Mouse (Mus musculus): Measurements from ENCODE around the gene Zfp759. TPM values are rescaled to one million over a fixed set of nuclear protein-coding genes. Genes with fewer than 3 reads are reported as not detected.

Gene Zfp759
- polyA plus RNA-seq, 1 experiment = 2.0 TPM

Other genes with a start within 250 kb of the Zfp759 start
- 2.5 and 3.2 TPM in 2 replicates for gene Gm10767, start 216.7 kb upstream of the Zfp759 start, polyA plus RNA-seq (2012; rRNA removed)
- gene Zfp712, start 60.5 kb upstream of the Zfp759 start, polyA plus RNA-seq (2012; rRNA removed) = 1.4 and 1.5 TPM in 2 replicates
- 2.7 and 3.3 TPM in 2 replicates for gene Zfp708, start 23.7 kb upstream of the Zfp759 start, polyA plus RNA-seq (2012; rRNA removed)
- gene Gm28557, start 13.1 kb upstream of the Zfp759 start, polyA plus RNA-seq (2012; rRNA removed) = 4.8 and 6.3 TPM in 2 replicates
- 0.40 and 0.66 TPM in 2 replicates for gene Rslcan18, start 5.4 kb upstream of the Zfp759 start, polyA plus RNA-seq (2012; rRNA removed)
- 6.4 and 7.4 TPM in 2 replicates for gene Rsl1, start 51.5 kb downstream of the Zfp759 start, polyA plus RNA-seq (2012; rRNA removed)
- 2.0 TPM in 2 replicates for gene Zfp455, start 72.8 kb downstream of the Zfp759 start, polyA plus RNA-seq (2012; rRNA removed)
- gene Zfp458, start 156.8 kb downstream of the Zfp759 start, polyA plus RNA-seq (2012; rRNA removed) = 2.0 and 2.4 TPM in 2 replicates
- 1.8 and 2.4 TPM in 2 replicates for gene Zfp457, start 184.8 kb downstream of the Zfp759 start, polyA plus RNA-seq (2012; rRNA removed)
- gene Zfp595, start 210.9 kb downstream of the Zfp759 start, polyA plus RNA-seq (2012; rRNA removed) = 5.4 and 5.5 TPM in 2 replicates
- gene Gm28044, start 238.9 kb downstream of the Zfp759 start, polyA plus RNA-seq (2012; rRNA removed) = 0.43 and 0.47 TPM in 2 replicates
- 1.5 and 1.7 TPM in 2 replicates for gene Zfp953, start 238.9 kb downstream of the Zfp759 start, polyA plus RNA-seq (2012; rRNA removed)